13 mouse cellular contexts compared by ENCODE assay signal in the genomic region with DNA sequence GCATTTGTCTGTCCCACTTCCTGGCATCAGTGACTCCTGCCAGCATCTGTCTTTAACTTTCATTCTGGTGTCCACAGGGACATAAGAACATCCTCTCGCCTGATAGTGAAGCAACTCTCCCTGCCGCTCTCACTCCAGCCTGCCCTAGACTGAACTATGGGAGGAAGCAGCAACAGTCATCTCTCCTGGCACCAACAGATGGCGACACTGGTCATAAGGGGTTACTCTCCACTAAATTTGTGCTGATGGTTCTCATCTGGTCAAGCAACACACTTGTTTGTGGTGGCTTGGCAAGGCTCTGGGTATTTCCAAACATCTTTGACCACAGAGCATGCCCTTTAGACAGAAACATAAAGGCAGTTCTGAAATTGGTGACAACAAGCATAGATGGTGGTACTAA.
DNase-seq lines count a peak whose midpoint lies in the region; TF ChIP-seq lines count a peak whose summit lies in the region.
"Had no signal": no experiment of that assay in that cellular context is flagged by ENCODE, and none has a peak within 500 bp of the region (broad histone marks: within the 10 kb centered on the region; RNA-seq: fewer than 3 reads in every experiment).

No protein-coding gene starts in this region.

- H3K27me3 ChIP-seq in testis, adult 2 months (ENCODE audit: control insufficient read depth, insufficient read depth, low read length): no peaks in the 10 kb centered on the region
- H3K27me3 ChIP-seq: embryonic facial prominence, embryonic 12.5 days; liver, embryonic 13.5 days had no signal

- peak; percentile 4; the same call in 1 of the 2 replicates for TF ChIP-seq CTCF in testis, adult 2 months (IDR thresholded peaks at IDR 0.05; ENCODE audit: control insufficient read depth, insufficient read depth, insufficient replicate concordance, low read depth, low read length)

- TF ChIP-seq POLR2A in testis, adult 2 months (IDR thresholded peaks at IDR 0.05; ENCODE audit: control insufficient read depth, low read depth, low read length): no peak

- H3K4me1 ChIP-seq in testis, adult 2 months (ENCODE audit: control insufficient read depth, insufficient read depth, low read length): peaks cover 2% of the 10 kb centered on the region; the same call in 1 of the 2 replicates
- H3K4me1 ChIP-seq: embryonic facial prominence, embryonic 12.5 days; liver, embryonic 13.5 days; neural tube, embryonic 13.5 days had no signal

- peak; percentile 15 for DNase-seq in adrenal gland, postnatal 10 days
- DNase-seq in adrenal gland, adult 18-20 months (ENCODE audit: low spot score in 2 of 2): no peak
- DNase-seq in kidney, postnatal 10 days: peak; percentile 24
- no peak for DNase-seq in kidney, adult 8-10 months
- no peak for DNase-seq in testis, postnatal 14 days (ENCODE audit: low spot score)
- no peak for DNase-seq in urinary bladder, postnatal 25 days (ENCODE audit: low spot score)
- no peak for DNase-seq in urinary bladder, postnatal 4 days (ENCODE audit: low spot score in 2 of 2)
- DNase-seq: gastrocnemius, postnatal 25 days; kidney, postnatal 25 days; liver, embryonic 13.5 days had no signal

- no peak overlapping the region for H3K4me3 ChIP-seq in testis, adult 2 months (ENCODE audit: control insufficient read depth, low read depth, low read length)
- H3K4me3 ChIP-seq: embryonic facial prominence, embryonic 12.5 days; liver, embryonic 13.5 days; neural tube, embryonic 13.5 days had no signal

- H3K36me3 ChIP-seq in testis, adult 2 months (ENCODE audit: control insufficient read depth, insufficient read depth, low read length): no peaks in the 10 kb centered on the region
- H3K36me3 ChIP-seq: embryonic facial prominence, embryonic 12.5 days; liver, embryonic 13.5 days had no signal

- no peak overlapping the region for H3K27ac ChIP-seq in testis, adult 2 months (ENCODE audit: control insufficient read depth, insufficient read depth, low read depth, low read length)
- H3K27ac ChIP-seq: embryonic facial prominence, embryonic 12.5 days; liver, embryonic 13.5 days had no signal

Comparison
In these comparisons a context has a peak if more than half of its experiments do, and no peak if none do; other contexts are left out.
1. DNase-seq: peak in adrenal gland, postnatal 10 days (single experiment) and kidney, postnatal 10 days (single experiment); none in adrenal gland, adult 18-20 months (0 of 2), kidney, adult 8-10 months (0 of 2), testis, postnatal 14 days (single experiment), urinary bladder, postnatal 25 days (single experiment) and urinary bladder, postnatal 4 days (0 of 2).